Mouse (Mus musculus): ENCODE results near the gene Rnase2b.
A peak's percentile ranks its signal among the peaks of the same experiment; 100 is the strongest.
"Not testable (repeated sequence)": the region's sequence is repeated elsewhere in the genome, so short reads cannot be mapped to it uniquely, and the experiment has no call there.

The Rnase2b gene

GRCm38 (mm10) chr14:51161976-51162375, at the start of gene Rnase2b:
TSS of gene Rnase2b (plus strand) at chr14:51162260.
- not testable (repeated sequence) for DNase-seq

GRCm38 (mm10) chr14:51113476-51113875, 48.6 kb upstream of the Rnase2b start:
- DNase-seq: peak; percentile 71

- no peak for DNase-seq
Measured at GRCm38 (mm10) chr14:51113916-51114560, 48.0 kb upstream of the Rnase2b start, which contains the start of gene Eddm3b. TSS of gene Eddm3b (plus strand) at chr14:51114426.

- DNase-seq: peak; percentile 41
Measured at GRCm38 (mm10) chr14:51125684-51126083, 36.4 kb upstream of the Rnase2b start.

GRCm38 (mm10) chr14:51127648-51128258, 34.3 kb upstream of the Rnase2b start:
- DNase-seq: peak; percentile 89

GRCm38 (mm10) chr14:51128775-51129623, 33.1 kb upstream of the Rnase2b start:
- DNase-seq: peak; percentile 91

DNA sequence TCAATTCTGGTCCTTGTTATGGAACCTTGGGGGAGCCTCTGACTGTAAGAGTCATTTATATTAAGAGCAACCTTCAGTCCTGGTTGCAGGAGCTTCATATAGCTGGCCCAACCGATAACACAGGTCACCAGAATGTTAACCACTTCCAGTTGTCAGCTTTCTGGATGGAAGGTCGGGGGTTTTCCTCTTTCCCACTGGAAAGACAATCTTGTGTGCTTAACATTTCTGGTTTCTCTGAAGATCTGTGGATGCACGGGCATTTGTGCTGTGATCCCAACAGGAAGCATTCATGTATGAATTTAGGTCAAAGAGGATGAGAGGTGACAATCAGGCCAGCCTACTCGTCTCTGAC, 32.5 kb upstream of the Rnase2b start:
- DNase-seq: peak; percentile 45

GRCm38 (mm10) chr14:51130315-51130940, 31.6 kb upstream of the Rnase2b start:
- DNase-seq: peak; percentile 78

- DNase-seq: peak; percentile 85
Measured at GRCm38 (mm10) chr14:51131086-51131815, 30.8 kb upstream of the Rnase2b start.

DNA sequence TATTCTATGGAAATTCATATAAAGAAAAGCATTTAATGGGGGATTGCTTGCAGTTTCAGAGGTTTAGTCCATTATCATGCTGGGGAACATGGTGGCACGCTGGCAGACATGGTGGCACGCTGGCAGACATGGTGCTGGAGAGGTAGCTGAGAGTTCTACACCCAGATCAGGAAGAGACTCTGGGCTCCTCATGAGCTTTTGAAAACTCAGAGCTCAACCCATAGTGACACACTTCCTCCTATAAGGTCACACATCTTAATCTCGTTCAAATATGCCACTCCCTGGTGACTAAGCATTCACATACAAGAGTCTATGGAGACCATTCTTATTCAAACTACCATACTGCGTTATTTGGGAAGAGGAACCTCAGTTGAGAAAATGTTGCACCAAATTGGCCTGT, 29.7 kb upstream of the Rnase2b start:
- peak; percentile 82 for DNase-seq

GRCm38 (mm10) chr14:51140342-51140741, 21.7 kb upstream of the Rnase2b start:
- DNase-seq: peak; percentile 74

DNA sequence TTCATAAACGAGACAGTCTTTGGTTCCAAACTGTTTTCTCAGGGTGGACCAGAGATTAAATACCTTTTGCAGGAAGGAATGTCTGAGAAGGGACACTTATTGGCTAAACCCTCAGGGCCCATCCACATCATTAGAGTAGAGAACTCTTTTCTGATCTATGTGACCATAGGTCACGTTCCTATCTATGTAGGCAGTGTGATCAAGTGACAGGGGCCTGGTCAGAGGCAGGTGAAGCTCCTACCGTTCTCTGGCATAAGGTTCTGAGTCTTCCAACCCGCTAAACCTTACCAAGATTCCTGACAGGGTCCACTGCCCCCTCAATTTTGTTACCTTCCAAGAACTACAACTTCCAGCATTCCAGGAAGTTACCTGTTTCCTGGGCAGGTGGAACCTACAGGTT, 19.9 kb upstream of the Rnase2b start:
- no peak for DNase-seq

GRCm38 (mm10) chr14:51142568-51142967, 19.5 kb upstream of the Rnase2b start:
- no peak for DNase-seq

- DNase-seq: peak; percentile 89
Measured at GRCm38 (mm10) chr14:51143287-51143686, 18.8 kb upstream of the Rnase2b start.

- DNase-seq: no peak
Measured at GRCm38 (mm10) chr14:51143937-51144336, 18.1 kb upstream of the Rnase2b start.

- peak; percentile 70 for DNase-seq
Measured at GRCm38 (mm10) chr14:51144451-51144850, 17.6 kb upstream of the Rnase2b start.

GRCm38 (mm10) chr14:51145521-51145920, 16.5 kb upstream of the Rnase2b start:
- peak; percentile 88 for DNase-seq

- DNase-seq: no peak
Measured at GRCm38 (mm10) chr14:51146685-51147084, 15.4 kb upstream of the Rnase2b start, which contains the start of gene Rnase1. TSS of gene Rnase1 (minus strand) at chr14:51146785.

GRCm38 (mm10) chr14:51148006-51148405, 14.1 kb upstream of the Rnase2b start:
- DNase-seq: peak; percentile 64

DNA sequence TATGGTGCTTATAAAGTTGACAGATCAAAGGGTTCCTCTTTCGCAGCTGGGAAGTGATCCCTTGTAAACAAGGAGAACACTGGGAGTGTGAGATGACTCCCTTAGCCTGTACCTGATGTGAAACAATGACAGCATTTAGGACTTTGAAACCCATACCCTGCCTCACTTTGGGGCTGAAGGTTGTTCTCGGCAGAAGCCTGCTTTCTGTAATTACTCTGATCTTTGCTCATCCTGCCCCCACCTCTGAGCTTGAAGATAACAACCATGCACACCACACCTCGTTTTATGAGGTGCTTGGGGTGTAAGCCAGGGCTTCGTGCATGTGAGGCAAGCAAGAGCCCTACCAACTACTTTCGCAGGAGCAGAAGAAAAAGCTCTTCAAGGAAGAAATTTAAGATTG, 12.9 kb upstream of the Rnase2b start:
- DNase-seq: peak; percentile 48

- DNase-seq: peak; percentile 73
Measured at GRCm38 (mm10) chr14:51150206-51150831, 11.7 kb upstream of the Rnase2b start.

All from heart, adult 11 months (tissue).